Mouse (Mus musculus): ENCODE results near the gene Ppp1r1c. TPM values are rescaled to one million over a fixed set of nuclear protein-coding genes. Genes with fewer than 3 reads are reported as not detected.

Ppp1r1c gene
- polyA plus RNA-seq, 1 experiment from 2014 or later, result 6.6 TPM

Other genes starting within 250 kb of the Ppp1r1c start
- gene Itprid2, start 72.4 kb upstream of the Ppp1r1c start, polyA plus RNA-seq (2015; fragmentation: Nextera tagmentation; extraction: Ambion mirVana), result 5.0 and 5.5 TPM in 2 replicates

Data from hindbrain, embryonic 16.5 days (tissue).